Mouse (Mus musculus): ENCODE results near the gene Ptpn5.

GRCm38 (mm10) chr7:47157743-47158142 is 24.3 kb upstream of the Ptpn5 start:
- TF ChIP-seq POLR2A (IDR thresholded peaks at IDR 0.05; ENCODE audit: control insufficient read depth, extremely low read depth, insufficient read depth, low read length, poor library complexity) (no peak), CTCF (IDR thresholded peaks at IDR 0.05; ENCODE audit: borderline replicate concordance, control insufficient read depth, extremely low read depth, insufficient read depth, low read length, poor library complexity) (no peak)
